Mouse (Mus musculus) kidney, adult 2 months (tissue): ENCODE results near the gene Chfr.

Source experiments
- CTCF ChIP-seq: fragments of 200-500 bp; conservative IDR thresholded peaks from 2 replicates; pipeline ENCODE4 v1.5.1; 2011; ENCODE audit warnings: low read depth, mild to moderate bottlenecking, control low read depth, low read length, moderate library complexity, mixed read lengths; ENCODE audit not compliant: insufficient read depth, insufficient read length
- POLR2A ChIP-seq: fragments of 200-500 bp; IDR thresholded peaks from one replicate; pipeline ENCODE4 v1.6.1; 2011; ENCODE audit warnings: low read depth, low read length, control low read depth

GRCm38 (mm10) chr5:110137816-110138215 lies 2.2 kb downstream of the Chfr start:
- no peak for TF ChIP-seq POLR2A
- TF ChIP-seq CTCF: no peak
